Mouse (Mus musculus) gastrocnemius, postnatal 4 days (tissue): ENCODE data around the gene Mcpt8. TPM values are rescaled to one million over a fixed set of nuclear protein-coding genes. Genes with fewer than 3 reads are reported as not detected.

ENCODE experiments used
- microRNA-seq: library from miRNA; unstranded; fragments of <30 nt; microRNA quantifications from one replicate; pipeline ENCODE4 v1.2.0, GENCODE M21; 2021
- total RNA-seq, 2 experiments: library from RNA; stranded (reverse); gene quantifications; 2 replicates each; pipeline ENCODE4 v1.2.3; 2021

Gene Mcpt8
- total RNA-seq, 2 experiments from 2014 or later, result not detected

Small RNA genes lying within 50 kb of the gene (microRNA-seq; reads per million reads assigned to microRNA genes)
- not detected for gene Mir6949

Other genes with a start within 250 kb of the Mcpt8 start
- gene Nynrin, start 231.3 kb downstream of the Mcpt8 start, total RNA-seq, result 10 to 100 TPM; 27.5 to 33.0 TPM
- under 1 TPM; 0.47 to 0.52 TPM for gene Cbln3, start 200.9 kb downstream of the Mcpt8 start, total RNA-seq
- 10 to 100 TPM; 15.7 to 16.9 TPM for gene Khnyn, start 200.3 kb downstream of the Mcpt8 start, total RNA-seq
- 10 to 100 TPM; 45.7 to 50.1 TPM for gene Sdr39u1, start 185.0 kb downstream of the Mcpt8 start, total RNA-seq
- 10 to 100 TPM; 70.9 to 91.6 TPM for gene Cma1, start 140.6 kb downstream of the Mcpt8 start, total RNA-seq
- 1 to 10 TPM; 3.7 to 4.2 TPM for gene Cma2, start 134.3 kb downstream of the Mcpt8 start, total RNA-seq
- gene Mcpt1, start 67.3 kb downstream of the Mcpt8 start, total RNA-seq, result not detected
- not detected for gene Mcpt9, start 54.8 kb downstream of the Mcpt8 start, total RNA-seq
- gene Mcpt2, start 43.2 kb downstream of the Mcpt8 start, total RNA-seq, result not detected
- 10 to 100 TPM; 48.3 to 50.8 TPM for gene Mcpt4, start 23.0 kb downstream of the Mcpt8 start, total RNA-seq
- under 1 TPM; 0.56 to 0.96 TPM for gene Ctsg, start 17.3 kb upstream of the Mcpt8 start, total RNA-seq
- gene Gzme, start 35.4 kb upstream of the Mcpt8 start, total RNA-seq, result not detected
- gene Gzmd, start 47.3 kb upstream of the Mcpt8 start, total RNA-seq, result not detected
- not detected for gene Gzmg, start 74.3 kb upstream of the Mcpt8 start, total RNA-seq
- under 1 TPM; 0.29 TPM for gene Gzmn, start 89.3 kb upstream of the Mcpt8 start, total RNA-seq
- gene Gzmf, start 126.1 kb upstream of the Mcpt8 start, total RNA-seq, result not detected
- gene Gzmc, start 149.4 kb upstream of the Mcpt8 start, total RNA-seq, result not detected
- not detected for gene Gzmb, start 177.0 kb upstream of the Mcpt8 start, total RNA-seq